Mouse (Mus musculus) myocyte (in vitro differentiated cells): Measurements from ENCODE around the gene Ptk7. TPM values are rescaled to one million over a fixed set of nuclear protein-coding genes. Genes with fewer than 3 reads are reported as not detected.

Source experiments
- H3K27me3 ChIP-seq: one replicate; pipeline ENCODE4 v1.6.1; 2011; ENCODE audit not compliant: control insufficient read depth, insufficient read depth, insufficient read length
- H3K36me3 ChIP-seq: one replicate; pipeline ENCODE4 v1.6.1; 2011; ENCODE audit not compliant: control insufficient read depth, insufficient read depth
- H3K4me2 ChIP-seq: one replicate; pipeline ENCODE4 v1.6.1; 2011; ENCODE audit warnings: low read depth, control low read depth
- H3K4me3 ChIP-seq: one replicate; pipeline ENCODE4 v1.5.1; 2011; ENCODE audit warnings: mild to moderate bottlenecking, control low read depth, moderate library complexity
- H3K79me2 ChIP-seq: one replicate; pipeline ENCODE4 v1.6.1; 2011; ENCODE audit not compliant: control insufficient read depth, insufficient read depth
- H3ac ChIP-seq: one replicate; pipeline ENCODE4 v1.6.1; 2011; ENCODE audit not compliant: control insufficient read depth, insufficient read length
- CEBPB ChIP-seq: IDR thresholded peaks from 2 replicates; pipeline ENCODE4 v1.6.1; 2011; ENCODE audit warnings: mild to moderate bottlenecking, moderate library complexity; ENCODE audit not compliant: poor library complexity, insufficient read depth, severe bottlenecking
- E2F4 ChIP-seq: IDR thresholded peaks from one replicate; pipeline ENCODE4 v1.6.1; 2011; ENCODE audit warnings: mild to moderate bottlenecking, control low read depth, moderate library complexity; ENCODE audit not compliant: insufficient read depth
- MAX ChIP-seq: IDR thresholded peaks from one replicate; pipeline ENCODE4 v1.6.1; 2011; ENCODE audit warnings: low read depth, mild to moderate bottlenecking, control low read depth
- MYOD1 ChIP-seq, 3 experiments: IDR thresholded peaks; one replicate each; pipeline ENCODE4 v1.6.1; 2011; ENCODE audit warnings: control low read depth in 2 of 3, low read depth in 2 of 3, mild to moderate bottlenecking in 2 of 3, moderate library complexity in 1 of 3; ENCODE audit not compliant: insufficient read length in 2 of 3, control insufficient read depth in 1 of 3
- MYOG ChIP-seq, 3 experiments: IDR thresholded peaks; one replicate each; pipeline ENCODE4 v1.6.1; 2011; ENCODE audit warnings: control low read depth in 2 of 3, low read depth in 2 of 3, mild to moderate bottlenecking in 2 of 3; ENCODE audit not compliant: insufficient read length in 2 of 3, control insufficient read depth in 1 of 3, insufficient read depth in 1 of 3
- POLR2A ChIP-seq: IDR thresholded peaks from one replicate; pipeline ENCODE4 v1.6.1; 2011; ENCODE audit warnings: low read depth, mild to moderate bottlenecking, control low read depth, moderate library complexity; ENCODE audit not compliant: insufficient read length
- POLR2AphosphoS2 ChIP-seq: IDR thresholded peaks from one replicate; pipeline ENCODE4 v1.6.1; 2011; ENCODE audit warnings: low read depth, control low read depth; ENCODE audit not compliant: insufficient read length
- REST ChIP-seq: IDR thresholded peaks from one replicate; pipeline ENCODE4 v1.6.1; 2011; ENCODE audit warnings: mild to moderate bottlenecking, control low read depth, moderate library complexity; ENCODE audit not compliant: insufficient read depth, insufficient read length
- SRF ChIP-seq: IDR thresholded peaks from one replicate; pipeline ENCODE4 v1.6.1; 2011; ENCODE audit warnings: low read depth; ENCODE audit not compliant: control insufficient read depth, insufficient read length
- TCF12 ChIP-seq: IDR thresholded peaks from one replicate; pipeline ENCODE4 v1.6.1; 2011; ENCODE audit warnings: mild to moderate bottlenecking, control low read depth; ENCODE audit not compliant: poor library complexity, insufficient read depth, severe bottlenecking
- TCF3 ChIP-seq: IDR thresholded peaks from one replicate; pipeline ENCODE4 v1.6.1; 2011; ENCODE audit warnings: low read depth, control low read depth; ENCODE audit not compliant: insufficient read length
- USF1 ChIP-seq: IDR thresholded peaks from one replicate; pipeline ENCODE4 v1.6.1; 2011; ENCODE audit warnings: low read depth, mild to moderate bottlenecking, control low read depth, moderate library complexity
- polyA plus RNA-seq: library from polyadenylated mRNA; unstranded; fragments of >200 nt; fragmentation: generic; extraction: Trizol; gene quantifications from one replicate; pipeline ENCODE4 v1.2.1, GENCODE M21; 2012; ENCODE audit warnings: missing spikeins

Gene Ptk7
- polyA plus RNA-seq, 1 experiment: 15.6 TPM

- H3K4me2 ChIP-seq: no peak overlapping the region
- H3K4me3 ChIP-seq: no peak overlapping the region
- peaks cover 3% of the 10 kb centered on the region for H3K36me3 ChIP-seq
- TF ChIP-seq REST (no peak), MAX (no peak), TCF3 (no peak), E2F4 (no peak), SRF (no peak), POLR2AphosphoS2 (no peak), CEBPB (no peak), MYOG (IDR thresholded peaks at IDR 0.05; ENCODE audit: control insufficient read depth in 1 of 3, insufficient read depth in 1 of 3, insufficient read length in 2 of 3, low read depth in 2 of 3) (no peak), USF1 (no peak), POLR2A (no peak), MYOD1 (IDR thresholded peaks at IDR 0.05; ENCODE audit: control insufficient read depth in 1 of 3, insufficient read length in 2 of 3, low read depth in 2 of 3) (no peak), TCF12 (no peak)
- peaks cover 24% of the 10 kb centered on the region for H3K79me2 ChIP-seq
- no peaks in the 10 kb centered on the region for H3K27me3 ChIP-seq
- no peak overlapping the region for H3ac ChIP-seq
Observed at GRCm38 (mm10) chr17:46669911-46670310, 40.6 kb upstream of the Ptk7 start.

GRCm38 (mm10) chr17:46667712-46668111, 38.4 kb upstream of the Ptk7 start:
- TF ChIP-seq MAX: no peak
- TF ChIP-seq CEBPB: no peak
- no peak for TF ChIP-seq USF1
- no peak for TF ChIP-seq E2F4
- no peak for TF ChIP-seq SRF
- no peak for TF ChIP-seq POLR2A
- no peak overlapping the region for H3K4me3 ChIP-seq

GRCm38 (mm10) chr17:46662730-46663129, 33.4 kb upstream of the Ptk7 start:
- no peak for TF ChIP-seq E2F4
- no peak for TF ChIP-seq TCF3
- no peak for TF ChIP-seq SRF
- TF ChIP-seq USF1: no peak
- H3K4me2 ChIP-seq: no peak overlapping the region
- peaks cover 4% of the 10 kb centered on the region for H3K36me3 ChIP-seq
- no peak overlapping the region for H3K4me3 ChIP-seq
- no peak overlapping the region for H3ac ChIP-seq
- H3K79me2 ChIP-seq: no peaks in the 10 kb centered on the region
- H3K27me3 ChIP-seq: no peaks in the 10 kb centered on the region

More at GRCm38 (mm10) chr17:46667712-46668111, 38.4 kb upstream of the Ptk7 start:
- no peaks in the 10 kb centered on the region for H3K27me3 ChIP-seq
- no peak overlapping the region for H3K4me2 ChIP-seq
- H3K36me3 ChIP-seq: peaks cover 3% of the 10 kb centered on the region
- no peak overlapping the region for H3ac ChIP-seq
- peaks cover 12% of the 10 kb centered on the region for H3K79me2 ChIP-seq

- Histone ChIP-seq H3ac (no peak overlapping the region), H3K27me3 (no peaks in the 10 kb centered on the region), H3K4me3 (no peak overlapping the region), H3K79me2 (no peaks in the 10 kb centered on the region), H3K36me3 (peaks cover 4% of the 10 kb centered on the region), H3K4me2 (no peak overlapping the region)
- TF ChIP-seq POLR2AphosphoS2 (no peak), MAX (no peak), TCF3 (no peak), USF1 (no peak), MYOD1 (IDR thresholded peaks at IDR 0.05; ENCODE audit: control insufficient read depth in 1 of 3, insufficient read length in 2 of 3, low read depth in 2 of 3) (no peak), POLR2A (no peak), E2F4 (no peak), MYOG (IDR thresholded peaks at IDR 0.05; ENCODE audit: control insufficient read depth in 1 of 3, insufficient read depth in 1 of 3, insufficient read length in 2 of 3, low read depth in 2 of 3) (no peak), CEBPB (no peak), REST (no peak), SRF (no peak), TCF12 (no peak)
Observed at GRCm38 (mm10) chr17:46661981-46662380, 32.7 kb upstream of the Ptk7 start.

GRCm38 (mm10) chr17:46661351-46661750, 32.0 kb upstream of the Ptk7 start:
- no peak overlapping the region for H3ac ChIP-seq
- TF ChIP-seq E2F4 (no peak), MAX (no peak), POLR2A (no peak), REST (no peak), TCF12 (no peak), TCF3 (no peak), POLR2AphosphoS2 (no peak), CEBPB (no peak), SRF (no peak), MYOG (IDR thresholded peaks at IDR 0.05; ENCODE audit: control insufficient read depth in 1 of 3, insufficient read depth in 1 of 3, insufficient read length in 2 of 3, low read depth in 2 of 3) (no peak), USF1 (no peak), MYOD1 (IDR thresholded peaks at IDR 0.05; ENCODE audit: control insufficient read depth in 1 of 3, insufficient read length in 2 of 3, low read depth in 2 of 3) (no peak)

More at GRCm38 (mm10) chr17:46661351-46661750, 32.0 kb upstream of the Ptk7 start:
- H3K4me3 ChIP-seq: no peak overlapping the region
- no peaks in the 10 kb centered on the region for H3K79me2 ChIP-seq
- H3K4me2 ChIP-seq: no peak overlapping the region
- no peaks in the 10 kb centered on the region for H3K27me3 ChIP-seq
- H3K36me3 ChIP-seq: peaks cover 4% of the 10 kb centered on the region
